Mouse (Mus musculus) ZHBTc4 (cell line): ENCODE measurements around the gene Proser1.

Experiments
- DNase-seq: peaks from one replicate; pipeline ENCODE4 v3.0.0-alpha.2; 2011; ENCODE audit warnings: low read depth, low spot score

Gene Proser1

DNA sequence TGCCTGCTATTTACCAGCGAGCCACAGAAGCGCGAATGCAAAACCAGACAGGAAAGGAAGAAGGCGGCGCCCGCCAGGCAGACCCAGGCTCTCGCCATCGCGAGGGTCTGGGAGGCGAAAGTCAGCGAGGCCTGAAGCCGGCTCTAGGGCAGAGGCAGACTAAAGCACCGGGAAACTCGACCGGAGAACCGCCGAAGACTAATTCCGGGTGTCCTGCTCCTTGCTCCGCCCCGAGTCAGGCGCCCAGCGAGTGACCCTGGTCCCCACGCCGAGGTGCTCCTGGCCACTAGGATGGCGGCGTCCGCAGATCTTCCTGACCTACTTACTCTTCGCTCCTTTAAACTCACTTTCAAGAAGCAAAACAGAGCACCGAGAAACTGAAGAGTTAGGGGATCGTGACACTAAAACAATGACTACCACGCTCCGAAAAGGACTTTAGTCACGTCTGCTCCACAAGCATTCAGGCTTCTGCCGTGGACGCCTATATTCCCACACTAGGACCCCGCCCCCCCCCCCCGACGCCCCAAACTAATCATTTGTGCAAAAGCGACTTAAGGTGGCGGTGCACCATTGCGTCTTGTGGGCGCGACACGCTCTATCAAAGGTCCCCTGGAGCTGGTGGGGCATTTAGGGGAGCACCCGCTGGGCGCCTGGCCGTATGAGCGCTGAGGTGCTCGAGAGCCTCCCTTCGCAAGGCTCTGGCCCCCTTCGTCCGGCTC, at the start of gene Proser1, which contains the start of gene Nhlrc3:
TSS of gene Proser1 (plus strand) at position 621 of the 719 bp plus-strand sequence.
TSS of gene Nhlrc3 (minus strand) at position 287 of the 719 bp plus-strand sequence.
- DNase-seq = peak; percentile 87

DNA sequence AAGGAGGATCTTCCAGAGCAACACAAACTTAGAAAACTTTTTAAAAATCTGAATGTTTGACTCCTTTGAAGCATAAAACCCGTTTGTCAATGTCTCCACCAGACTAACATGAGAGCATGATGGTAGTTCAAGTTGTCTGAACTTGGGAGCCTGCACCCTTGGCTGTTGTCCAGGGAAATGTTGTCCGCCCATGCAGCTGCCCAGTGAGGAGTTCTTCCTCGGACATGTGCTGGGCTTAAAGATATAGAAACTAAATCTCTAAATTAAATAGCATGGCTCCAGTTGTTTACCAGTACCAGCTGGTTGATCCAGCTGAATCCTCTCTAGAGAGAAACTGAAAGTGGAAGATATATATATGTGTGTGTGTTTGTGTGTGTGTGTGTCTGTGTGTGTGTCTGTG, 49.5 kb upstream of the Proser1 start:
- no peak for DNase-seq

DNA sequence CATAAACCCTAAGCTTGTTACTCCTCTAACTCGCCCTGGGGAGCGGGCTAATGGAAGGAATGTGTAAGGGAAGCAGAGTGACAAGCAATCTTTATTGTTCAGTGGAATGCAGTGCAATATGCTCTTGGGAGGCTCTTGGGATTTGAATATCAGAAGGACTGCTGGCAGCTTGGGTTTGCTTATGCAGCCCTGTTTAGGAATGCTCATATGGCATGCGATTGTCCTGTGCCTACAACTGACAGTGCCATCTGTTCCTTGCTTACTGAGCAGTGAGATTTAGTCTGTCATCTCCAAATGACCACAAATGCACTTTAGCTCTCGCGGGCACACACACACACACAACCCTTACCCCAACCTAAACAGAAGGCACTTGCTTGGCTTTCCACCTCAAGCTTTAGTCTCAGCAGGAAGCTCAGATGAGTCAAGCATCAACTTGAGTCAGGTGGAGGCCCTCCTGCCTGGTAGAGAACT, 47.4 kb upstream of the Proser1 start:
- DNase-seq = peak; percentile 18

DNA sequence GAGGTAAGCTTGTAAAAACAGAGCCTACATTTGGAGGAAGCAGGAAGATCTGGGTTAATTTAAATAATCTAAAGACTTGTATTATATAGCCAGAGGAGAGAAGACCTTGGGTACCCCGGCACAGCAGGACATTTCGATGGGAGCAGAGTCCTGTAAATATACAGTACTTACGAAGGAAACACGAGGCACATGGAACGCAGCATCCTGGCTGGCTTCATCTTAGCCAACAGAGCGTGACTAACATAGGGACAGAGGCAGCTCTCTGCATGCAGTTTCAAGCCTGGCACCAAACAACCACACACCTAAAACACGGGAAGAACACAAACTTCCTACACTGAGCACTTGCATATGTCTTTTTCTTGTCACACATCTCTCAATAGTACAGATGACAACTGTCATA, 45.8 kb upstream of the Proser1 start:
- no peak for DNase-seq

DNA sequence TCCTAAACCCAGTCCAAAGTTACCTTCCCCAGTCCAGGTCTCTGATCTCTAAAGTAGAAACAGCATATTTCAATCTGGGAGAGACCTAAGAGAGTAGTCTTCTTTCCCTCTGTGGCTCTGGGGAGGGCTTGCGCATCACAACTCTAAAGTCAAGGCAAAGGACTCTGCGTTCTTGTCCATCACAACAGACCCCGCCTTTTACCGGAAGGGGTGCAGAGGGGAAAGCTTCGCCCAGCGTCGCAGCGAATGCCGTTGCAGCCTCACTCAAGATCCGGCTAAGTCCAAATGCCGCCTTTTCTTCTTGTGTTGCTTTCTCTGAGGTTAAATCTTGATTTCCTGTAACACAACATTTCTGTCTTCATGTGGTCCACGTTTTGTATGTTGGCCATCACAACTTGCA, 41.8 kb upstream of the Proser1 start:
- DNase-seq = peak; percentile 55

DNA sequence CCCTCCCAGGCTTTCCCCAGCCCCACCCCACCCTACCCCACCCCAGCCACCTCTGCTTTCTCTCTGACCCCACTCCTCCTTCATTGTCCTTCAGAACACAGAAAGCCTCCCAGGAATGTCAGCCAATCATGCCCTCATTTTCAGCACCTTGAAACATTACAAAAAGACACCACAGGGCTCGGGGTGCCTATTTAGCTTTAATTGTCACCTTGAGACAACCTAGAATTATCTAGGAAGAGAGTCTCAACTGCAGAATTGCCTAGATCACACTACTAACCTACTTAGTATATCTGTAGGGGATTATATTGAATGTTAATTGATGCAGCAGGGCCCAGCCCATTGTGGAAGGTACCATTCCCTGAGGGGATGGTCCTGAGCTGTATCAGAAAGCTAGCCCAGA, 40.8 kb upstream of the Proser1 start:
- peak; percentile 51 for DNase-seq

DNA sequence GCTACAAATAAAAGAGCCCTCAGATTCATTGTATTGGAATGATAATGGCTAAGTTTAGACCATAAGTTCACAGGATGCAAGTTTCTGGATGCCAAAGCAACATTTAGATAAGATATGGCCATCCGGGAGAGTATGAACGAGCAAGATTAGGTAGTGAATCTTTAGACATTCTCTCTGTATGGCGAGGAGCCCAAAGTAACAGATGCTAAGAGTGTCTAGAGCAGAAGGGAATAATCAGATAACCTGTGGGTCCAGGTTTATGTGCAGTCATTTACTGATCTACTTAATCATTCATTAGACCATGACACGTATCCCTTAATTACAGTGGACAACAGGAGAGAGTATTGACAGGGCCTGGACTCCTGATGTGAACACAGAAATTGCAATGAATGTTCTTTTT, 39.9 kb upstream of the Proser1 start:
- no peak for DNase-seq

DNA sequence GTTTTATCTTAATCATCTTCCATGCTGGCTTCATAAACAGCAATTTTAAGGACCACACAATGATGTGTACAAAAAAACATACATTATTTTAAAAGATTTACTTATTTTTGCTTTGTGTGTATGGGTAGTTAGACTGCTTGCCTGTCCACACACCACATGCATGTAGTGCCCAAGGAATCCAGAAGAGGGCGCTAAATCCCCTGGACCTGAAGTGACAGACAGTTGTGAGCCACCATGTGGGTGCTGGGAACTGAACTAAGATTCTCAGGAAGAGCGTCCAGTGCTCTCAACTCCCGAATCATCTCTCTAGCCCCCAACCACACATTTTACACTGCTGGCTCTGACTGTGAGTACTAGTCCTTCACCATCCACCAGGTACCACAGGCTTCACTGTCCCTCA, 28.9 kb upstream of the Proser1 start:
- peak; percentile 41 for DNase-seq

DNA sequence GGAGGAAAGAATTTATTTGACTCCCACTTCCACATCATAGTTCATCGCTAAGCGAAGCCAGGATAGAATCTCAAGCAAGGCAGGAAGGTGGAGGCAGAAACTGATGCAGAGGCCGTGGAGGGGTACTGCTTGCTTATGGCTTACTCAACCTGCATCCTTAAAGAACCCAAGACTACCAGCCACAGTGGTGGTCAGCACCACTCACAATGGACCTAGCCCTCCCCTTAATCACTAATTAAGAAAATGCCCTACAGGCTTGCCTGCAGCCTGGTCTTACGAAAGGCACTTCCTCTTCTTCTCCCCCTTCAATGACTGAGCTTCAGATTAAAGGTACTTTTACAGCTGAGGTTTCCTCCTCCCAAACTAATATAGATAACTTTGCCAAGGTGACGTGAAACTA, 26.9 kb upstream of the Proser1 start:
- DNase-seq = no peak

DNA sequence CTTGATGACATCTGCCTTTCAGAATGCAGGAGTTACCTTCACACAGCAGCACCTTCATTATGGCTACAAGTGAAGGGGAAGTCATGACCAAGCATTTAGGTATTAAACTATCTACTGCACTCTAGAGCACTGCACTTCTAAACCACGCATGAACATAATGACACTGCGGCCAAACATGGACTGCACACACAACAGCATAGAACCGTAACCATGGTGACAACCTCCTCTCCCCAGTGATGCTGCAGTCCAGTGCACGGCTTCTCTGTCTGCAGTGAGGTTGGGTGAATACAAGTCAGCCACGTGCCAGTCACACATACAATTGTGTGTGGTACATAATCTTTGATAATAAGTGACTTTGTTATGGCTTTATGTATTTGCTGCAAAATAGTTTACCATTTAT, 17.9 kb upstream of the Proser1 start:
- no peak for DNase-seq

DNA sequence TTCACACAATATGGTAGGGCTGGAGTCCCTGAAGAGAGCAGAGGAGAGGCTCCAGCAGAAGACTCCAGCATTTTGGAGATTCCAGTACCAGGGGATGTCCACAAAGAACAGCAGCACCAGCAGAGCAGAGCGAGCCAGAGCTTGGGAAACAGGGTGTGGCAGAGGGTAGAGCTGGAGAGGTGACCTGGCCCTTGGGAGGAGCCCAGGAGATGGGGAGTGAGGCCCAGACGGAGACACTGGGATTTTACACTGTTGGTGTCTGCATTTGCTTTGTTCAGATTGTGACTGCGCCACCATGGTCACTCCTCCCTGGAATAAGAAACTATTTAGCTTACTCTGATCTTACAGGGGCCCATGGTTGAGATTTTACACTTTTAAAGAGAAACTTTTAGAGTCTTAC, 16.7 kb upstream of the Proser1 start:
- no peak for DNase-seq

DNA sequence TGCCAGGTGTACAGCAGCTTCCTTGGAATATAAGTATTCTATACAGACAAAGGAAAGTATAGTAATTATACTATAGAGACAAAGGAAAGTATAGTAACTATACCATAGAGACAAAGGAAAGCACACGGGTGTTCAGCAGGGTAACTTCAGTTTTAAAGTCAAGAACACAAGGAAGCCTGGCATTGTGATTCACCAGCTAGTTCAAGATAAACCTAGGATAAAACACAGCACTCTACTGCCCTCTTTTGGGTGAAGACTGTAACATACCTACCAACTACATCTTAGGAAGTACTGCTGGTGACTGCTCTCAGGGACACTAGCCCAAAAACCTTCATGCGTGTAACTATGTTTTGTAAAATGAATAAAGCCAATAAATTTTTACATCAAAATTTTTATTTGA, 15.3 kb upstream of the Proser1 start:
- DNase-seq = peak; percentile 85

DNA sequence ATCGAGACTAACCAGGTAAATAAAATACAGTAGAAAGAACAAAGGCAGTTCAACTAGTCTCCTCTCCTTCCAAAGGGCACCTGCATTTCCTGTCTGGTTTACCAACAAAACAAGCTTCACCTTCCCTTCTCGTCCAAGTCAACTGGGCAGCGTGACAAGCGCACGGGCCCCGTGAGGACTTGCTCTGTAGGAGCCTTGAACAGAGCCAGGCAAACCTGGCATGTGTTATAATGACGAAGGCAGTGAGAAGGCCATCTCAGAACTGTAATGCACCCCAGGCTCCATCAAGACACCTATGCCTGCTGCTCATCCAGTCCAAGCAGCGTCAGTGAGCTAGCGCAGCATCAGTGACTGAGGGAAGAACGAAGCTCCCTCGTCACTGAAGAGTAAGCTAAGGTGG, 12.8 kb upstream of the Proser1 start:
- no peak for DNase-seq

DNA sequence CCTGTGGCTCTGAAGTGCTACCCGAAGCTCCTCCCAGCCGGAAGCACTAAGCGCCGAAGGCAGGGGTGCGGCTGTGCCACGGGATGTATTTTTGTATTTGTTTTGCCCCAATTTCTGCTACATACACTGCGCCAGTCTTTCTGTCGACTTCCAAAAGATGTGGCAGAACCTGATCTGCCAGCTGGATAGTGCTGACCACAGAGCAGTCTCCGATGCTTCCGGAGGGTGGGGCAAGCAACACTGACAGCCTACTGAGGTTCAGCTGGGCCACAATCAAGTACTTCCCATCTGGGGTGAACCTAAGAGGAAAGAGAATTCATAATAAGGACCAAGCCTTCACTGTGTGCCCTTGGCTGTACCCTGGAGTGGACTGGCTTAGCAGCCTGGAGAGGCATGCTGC, 11.1 kb upstream of the Proser1 start:
- DNase-seq = peak; percentile 22

DNA sequence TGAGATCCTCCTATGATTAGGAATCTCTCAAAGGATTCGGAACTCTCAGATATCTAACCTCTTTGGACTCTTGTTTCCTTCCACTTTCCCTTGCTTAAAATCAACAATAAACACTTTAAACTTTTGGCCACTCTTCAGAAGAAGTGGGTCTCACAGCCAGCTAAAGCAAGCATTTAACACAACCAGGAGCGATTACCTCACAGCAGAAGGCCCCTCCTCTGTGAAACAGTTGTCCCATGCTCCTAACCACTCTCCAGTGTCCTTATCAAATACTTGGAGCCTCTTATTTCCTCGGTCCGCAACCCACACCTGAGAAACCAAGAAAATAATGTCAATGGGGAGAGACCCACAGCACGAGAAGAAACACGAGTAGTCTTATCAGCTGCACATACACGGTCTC, 10.1 kb upstream of the Proser1 start:
- no peak for DNase-seq

DNA sequence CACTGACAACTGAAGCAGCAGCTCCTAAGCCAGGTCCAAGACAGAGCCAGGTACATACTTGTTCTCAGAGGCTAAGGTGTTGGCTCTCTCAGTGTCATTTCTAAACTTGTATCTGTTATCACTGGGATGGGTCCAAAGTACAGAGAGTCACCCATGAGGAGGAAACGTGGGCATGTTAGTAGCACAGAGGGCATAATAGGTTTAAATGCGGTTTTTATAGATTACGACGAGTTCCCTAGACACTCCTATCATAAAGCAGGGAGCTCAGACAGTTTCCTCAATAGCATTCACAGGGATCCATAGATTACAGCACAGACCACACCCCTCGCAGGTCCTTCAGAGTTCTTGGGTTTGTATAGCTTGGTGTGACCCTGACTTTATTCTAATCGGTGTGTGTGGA, 9.5 kb upstream of the Proser1 start:
- DNase-seq = no peak

DNA sequence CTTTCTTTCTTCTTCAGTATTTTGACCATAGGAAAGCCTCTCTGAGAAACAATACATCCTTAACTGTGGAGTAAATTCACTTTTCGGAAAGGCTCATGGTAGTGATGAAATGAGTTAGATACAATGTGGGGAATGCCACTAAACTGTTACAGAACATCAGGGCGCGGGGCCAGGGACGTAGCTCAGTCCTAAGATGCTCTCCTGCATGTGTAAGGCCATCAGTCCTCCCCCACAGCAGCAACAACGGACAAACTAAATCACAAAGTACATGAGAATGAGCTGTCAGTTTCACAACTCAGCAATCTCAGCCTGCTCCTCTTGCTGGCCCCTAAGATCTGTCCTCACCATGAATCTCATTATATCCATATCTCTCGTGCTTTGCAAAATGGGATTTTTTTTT, 8.9 kb upstream of the Proser1 start:
- DNase-seq = no peak

DNA sequence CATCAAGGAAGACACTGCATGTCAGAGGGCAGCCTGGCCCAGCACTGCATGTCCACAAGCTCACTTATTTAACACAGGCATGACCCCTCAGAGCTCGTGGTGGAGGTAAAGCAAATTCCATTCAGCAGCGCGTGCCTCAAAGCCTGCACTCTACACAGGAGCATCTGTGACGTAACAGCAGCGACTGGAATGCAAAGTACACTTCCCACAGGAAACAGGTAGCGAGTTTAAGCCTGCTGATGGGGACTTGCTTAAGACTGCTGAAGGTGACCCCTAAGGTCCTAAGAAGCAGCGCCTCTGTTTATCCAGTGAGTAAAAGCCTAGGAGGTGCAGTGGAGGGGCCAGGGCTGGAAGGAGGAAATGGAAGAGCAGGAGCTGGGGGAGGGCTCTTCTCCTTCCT, 8.5 kb upstream of the Proser1 start:
- peak; percentile 80 for DNase-seq

DNA sequence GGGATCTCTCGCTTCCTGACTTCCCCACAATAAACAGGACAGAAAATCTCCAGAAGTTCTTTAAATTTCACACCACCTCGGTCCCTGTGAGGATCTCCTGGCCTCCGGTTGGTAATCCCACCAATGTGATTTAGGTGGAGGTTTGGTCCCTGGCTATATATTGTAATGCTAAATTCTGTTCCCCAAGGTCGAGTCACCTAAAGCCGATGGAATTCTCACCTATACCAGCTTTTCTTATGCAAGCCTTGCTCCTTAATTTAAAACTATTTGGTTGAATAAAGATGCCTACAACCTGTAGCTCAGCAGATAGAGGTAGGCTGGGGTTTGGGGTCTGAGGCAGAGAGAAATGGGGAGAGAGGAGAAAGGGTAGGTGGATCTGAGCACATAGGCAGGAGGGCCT, 5.7 kb upstream of the Proser1 start:
- peak; percentile 64 for DNase-seq

DNA sequence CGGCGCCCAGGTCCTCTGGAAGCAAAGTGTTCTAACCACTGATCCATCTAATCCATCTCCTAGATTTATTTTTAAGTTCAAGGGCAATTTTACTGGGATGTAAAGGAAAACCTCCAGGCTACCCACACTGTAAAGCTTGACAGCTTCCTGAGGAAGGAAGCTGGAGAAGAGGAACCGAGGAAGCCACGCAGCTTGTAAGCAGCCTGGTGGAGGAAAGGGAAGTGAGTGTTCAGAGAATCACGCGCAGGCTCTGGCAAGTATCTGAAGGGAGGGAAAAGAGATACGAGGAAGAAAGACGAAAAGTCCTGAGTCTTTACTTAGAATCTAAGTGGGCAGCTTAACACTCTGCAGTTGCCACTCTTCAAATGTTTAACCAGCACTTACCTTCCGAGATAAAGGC, 3.4 kb upstream of the Proser1 start:
- no peak for DNase-seq

DNA sequence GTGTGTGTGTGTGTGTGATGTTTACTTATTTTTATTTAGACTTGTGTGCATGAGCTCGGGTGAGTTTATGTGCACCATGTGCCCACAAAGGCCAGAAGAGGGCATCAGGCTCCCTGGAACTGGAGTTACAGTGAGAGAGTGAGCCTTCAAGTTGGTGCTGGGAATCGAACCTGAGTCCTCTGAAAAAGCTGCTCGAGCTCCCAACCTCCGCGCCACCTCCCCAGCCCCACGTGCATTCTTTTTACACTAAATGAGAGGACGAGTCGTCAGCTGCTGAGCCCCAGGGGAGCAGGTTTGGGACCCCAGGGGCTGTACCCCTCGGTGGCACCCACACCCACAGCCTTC, 793 bp upstream of the Proser1 start:
- peak; percentile 80 for DNase-seq

DNA sequence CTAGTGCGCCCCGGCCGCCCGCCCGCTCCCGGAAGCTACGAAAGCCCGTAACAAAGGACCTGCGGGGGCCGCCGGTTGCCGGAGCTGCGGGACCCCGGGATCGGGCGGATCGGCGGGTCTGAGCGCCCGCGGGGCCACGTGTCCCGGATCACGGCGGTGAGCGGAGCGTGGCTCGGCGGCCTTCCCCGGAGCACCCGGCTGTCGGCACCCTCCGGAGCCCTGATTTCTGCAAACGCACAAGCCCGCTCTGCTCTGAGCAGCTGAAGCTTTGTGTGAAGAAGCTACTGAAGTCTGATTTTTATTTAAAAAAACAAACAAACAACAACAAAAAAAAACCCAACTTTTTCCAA, 274 bp downstream of the Proser1 start:
- no peak for DNase-seq

DNA sequence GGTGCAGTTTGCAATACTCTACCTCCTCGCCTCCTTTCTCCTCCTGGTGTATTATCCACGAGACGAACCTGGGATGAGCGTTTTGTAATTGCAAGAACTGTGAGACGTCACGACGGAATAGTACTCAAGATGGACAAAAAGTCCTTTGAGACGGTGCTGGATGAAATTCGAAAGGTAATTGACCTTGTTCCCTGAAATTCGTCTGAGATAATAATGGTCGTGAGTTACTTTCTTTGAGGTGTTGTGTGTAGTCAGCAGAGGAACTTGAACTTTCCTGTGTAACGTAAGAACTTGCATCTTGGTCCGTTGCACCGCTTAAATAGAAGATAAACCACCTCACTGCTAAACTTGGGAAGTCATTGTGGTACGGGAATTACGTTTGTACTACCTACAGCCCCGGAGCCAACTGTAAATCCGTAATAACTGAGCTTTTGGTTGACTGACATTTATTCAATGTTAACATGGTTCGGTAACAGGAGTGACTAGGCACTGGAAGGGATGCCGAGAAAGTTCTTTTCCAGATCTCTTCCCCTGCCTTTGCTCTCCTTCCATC, 756 bp downstream of the Proser1 start:
- DNase-seq = peak; percentile 32

DNA sequence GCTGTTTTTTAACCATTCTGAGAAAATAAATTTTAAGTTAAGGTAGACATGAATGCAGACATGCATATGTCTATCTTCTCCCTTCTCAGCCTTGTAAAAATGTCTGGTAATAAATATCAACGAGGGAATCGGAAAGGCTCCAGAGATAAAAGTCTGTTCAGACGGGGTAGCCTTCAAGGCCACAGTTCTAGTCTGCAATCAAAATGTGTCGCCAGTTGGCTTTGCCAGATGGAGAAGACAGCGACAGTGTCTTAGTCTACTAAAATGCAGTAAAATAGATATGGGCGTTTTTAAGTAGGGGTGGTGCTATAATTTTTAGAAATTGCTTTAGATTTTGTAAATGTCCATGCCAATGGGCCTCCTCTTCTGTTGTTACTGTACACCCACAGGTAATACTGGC, 1.9 kb downstream of the Proser1 start:
- DNase-seq = no peak
